Mouse (Mus musculus) kidney, embryonic 14.5 days (tissue): ENCODE results near the gene Snrnp25. TPM values are rescaled to one million over a fixed set of nuclear protein-coding genes. Genes with fewer than 3 reads are reported as not detected.
"Not testable (repeated sequence)": the region's sequence is repeated elsewhere in the genome, so short reads cannot be mapped to it uniquely, and the experiment has no call there.

Experiments
- ATAC-seq: fragments of 200-750 bp; cut with Nextera tagmentation; 2 replicates; pipeline ENCODE4 v1.8.0; 2017; ENCODE audit warnings: moderate number of reproducible peaks, mild to moderate bottlenecking, moderate TSS enrichment, moderate library complexity; ENCODE audit not compliant: low FRiP score, low TSS enrichment
- H3K27ac ChIP-seq: fragments of 300-500 bp; sonication (generic); 2 replicates; pipeline ENCODE4 v1.5.1; 2014; ENCODE audit warnings: low read depth, mild to moderate bottlenecking, low read length, moderate library complexity, mixed read lengths
- H3K27me3 ChIP-seq: fragments of 300-500 bp; sonication (generic); 2 replicates; pipeline ENCODE4 v1.6.1; 2014; ENCODE audit warnings: mild to moderate bottlenecking, low read length; ENCODE audit not compliant: control insufficient read depth, insufficient read depth
- H3K36me3 ChIP-seq: fragments of 300-500 bp; sonication (generic); 2 replicates; pipeline ENCODE4 v1.6.1; 2014; ENCODE audit warnings: low read length, mixed read lengths; ENCODE audit not compliant: control insufficient read depth, insufficient read depth
- H3K4me1 ChIP-seq: fragments of 300-500 bp; sonication (generic); 2 replicates; pipeline ENCODE4 v1.6.1; 2014; ENCODE audit warnings: low read length, mixed read lengths; ENCODE audit not compliant: control insufficient read depth, insufficient read depth
- H3K4me2 ChIP-seq: fragments of 300-500 bp; sonication (generic); replicated peaks from 2 replicates; pipeline ENCODE4 v1.6.1; 2014; ENCODE audit warnings: low read depth, mild to moderate bottlenecking, low read length
- H3K4me3 ChIP-seq: fragments of 300-500 bp; sonication (generic); 2 replicates; pipeline ENCODE4 v1.5.1; 2014; ENCODE audit warnings: mild to moderate bottlenecking, low read length
- H3K9ac ChIP-seq: fragments of 300-500 bp; sonication (generic); 2 replicates; pipeline ENCODE4 v1.6.1; 2014; ENCODE audit warnings: low read depth, mild to moderate bottlenecking, low read length, moderate library complexity
- H3K9me3 ChIP-seq: fragments of 300-500 bp; sonication (generic); 2 replicates; pipeline ENCODE4 v1.6.1; 2016; ENCODE audit warnings: low read length; ENCODE audit not compliant: control insufficient read depth
- WGBS: fragments of 180-500 bp; shearing (Covaris S2); extraction: QIAGEN DNeasy Blood & Tissue Kit; methylation state at CpG from one replicate; pipeline ENCODE4 v1.1.7; 2014; 5-methylcytosine and 5-hydroxymethylcytosine counted together
- polyA plus RNA-seq: library from polyadenylated mRNA; unstranded; fragments of >200 nt; fragmentation: Nextera tagmentation; extraction: Ambion mirVana; gene quantifications from 2 replicates; pipeline ENCODE4 v1.2.1, GENCODE M21; 2014

The Snrnp25 gene
- polyA plus RNA-seq, 1 experiment from 2014 or later, result 71.7 TPM

DNA sequence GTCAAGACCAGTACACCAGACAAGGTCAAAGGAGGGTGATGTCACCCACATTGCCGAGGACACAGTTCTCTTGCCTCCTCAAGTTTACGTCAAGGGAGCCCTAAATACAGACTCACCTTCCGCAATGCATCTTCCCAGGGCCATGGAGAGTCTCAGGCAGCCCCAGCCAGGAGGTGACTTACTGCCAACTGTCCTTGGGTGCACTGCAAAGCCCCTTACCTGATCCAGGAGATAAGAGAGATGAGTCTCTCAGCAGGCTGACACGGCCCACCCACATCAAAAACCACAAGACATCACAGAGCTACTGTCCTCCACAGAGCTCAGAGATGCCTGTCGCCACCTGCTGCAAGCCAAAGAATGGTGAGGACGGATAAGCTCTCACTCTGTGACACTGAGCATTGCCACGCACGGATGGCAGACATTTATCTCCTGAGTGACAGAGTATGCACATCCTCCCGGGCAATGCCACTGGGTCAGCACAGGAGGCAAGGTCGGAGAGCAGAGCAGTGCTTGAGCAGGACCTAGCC, 5.1 kb upstream of the Snrnp25 start, which contains the start of gene Il9r:
Il9r (minus strand) TSS at position 205 of the 527 bp plus-strand sequence.
- no peaks in the 10 kb centered on the region for H3K4me1 ChIP-seq
- H3K9ac ChIP-seq, result no peak within 1 kb of the TSS
- WGBS, result 68% methylated on average over 10 of the region's 10 CpGs
- ATAC-seq, result no peak
- no peaks in the 10 kb centered on the region for H3K36me3 ChIP-seq
- no peaks in the 10 kb centered on the region for H3K27me3 ChIP-seq
- no peak within 1 kb of the TSS for H3K27ac ChIP-seq
- no peaks in the 10 kb centered on the region for H3K9me3 ChIP-seq
- H3K4me3 ChIP-seq, result no peak within 1 kb of the TSS
- H3K4me2 ChIP-seq, result no peak within 1 kb of the TSS

DNA sequence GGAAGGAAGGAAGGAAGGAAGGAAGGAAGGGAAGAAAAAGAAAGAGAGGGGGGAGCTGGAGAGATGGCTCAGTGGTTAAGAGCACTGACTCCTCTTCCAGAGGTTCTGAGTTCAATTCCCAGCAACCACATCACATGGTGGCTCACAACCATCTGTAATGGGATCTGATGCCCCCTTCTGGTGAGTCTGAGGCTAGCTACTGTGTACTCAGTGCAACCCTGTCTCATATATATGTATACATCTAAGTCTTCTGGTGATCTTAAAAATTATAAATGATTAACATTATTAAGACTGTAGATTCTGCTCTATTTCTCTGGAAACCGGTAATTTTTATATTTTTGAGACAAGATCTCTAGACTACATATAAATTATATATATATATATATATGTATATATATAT, 4.2 kb upstream of the Snrnp25 start:
- 65% methylated on average over 1 of the region's 1 CpGs for WGBS
- not testable (repeated sequence) for ATAC-seq, H3K9me3 ChIP-seq, H3K27me3 ChIP-seq, H3K4me2 ChIP-seq, H3K9ac ChIP-seq, H3K4me1 ChIP-seq, H3K4me3 ChIP-seq, H3K27ac ChIP-seq, H3K36me3 ChIP-seq

DNA sequence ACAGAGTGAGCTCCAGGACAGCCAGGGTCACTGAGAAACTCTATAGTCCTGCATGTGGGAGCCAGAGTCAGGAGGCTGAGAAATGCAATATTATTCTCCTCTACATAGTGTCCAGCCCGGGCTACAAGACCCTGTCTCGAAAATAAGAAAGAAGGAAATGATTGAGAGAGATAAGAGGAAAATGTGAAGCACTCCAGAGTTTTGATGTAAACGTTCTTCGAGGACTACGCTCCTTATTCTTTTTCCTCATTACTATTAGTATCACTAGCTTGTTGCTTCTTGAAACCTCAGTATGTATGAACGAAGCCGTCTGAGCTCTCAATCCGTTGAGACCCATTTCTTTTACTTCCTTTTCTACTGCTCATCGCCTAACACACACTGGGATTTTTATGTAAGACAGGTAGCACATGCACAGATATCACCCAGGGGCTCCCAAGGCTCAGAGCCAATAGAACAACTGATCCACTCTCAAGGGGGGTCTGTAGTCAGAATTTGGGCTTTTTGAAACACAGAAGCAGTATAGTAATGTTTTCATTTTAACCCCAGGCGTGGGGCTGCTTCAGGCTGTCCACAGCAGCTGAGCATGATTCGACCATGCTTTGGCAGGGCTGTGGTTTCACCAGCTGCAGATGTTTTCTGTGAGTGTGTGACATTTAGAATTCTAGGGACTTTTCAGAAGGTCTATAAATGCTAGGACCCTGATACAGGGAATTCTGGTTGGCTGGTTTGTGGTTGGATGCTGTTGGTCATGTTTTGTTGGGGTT, 3.1 kb upstream of the Snrnp25 start:
- H3K36me3 ChIP-seq, result no peaks in the 10 kb centered on the region; the same call in 1 of the 2 replicates
- no peak for ATAC-seq
- no peak overlapping the region for H3K4me3 ChIP-seq
- H3K9ac ChIP-seq, result no peak overlapping the region
- H3K4me2 ChIP-seq, result no peak overlapping the region
- no peak overlapping the region for H3K27ac ChIP-seq
- no peaks in the 10 kb centered on the region for H3K27me3 ChIP-seq
- 80% methylated on average over 11 of the region's 11 CpGs for WGBS
- H3K9me3 ChIP-seq, result no peaks in the 10 kb centered on the region
- peaks cover 5% of the 10 kb centered on the region; the same call in 1 of the 2 replicates for H3K4me1 ChIP-seq

- ATAC-seq, result no peak
- no peaks in the 10 kb centered on the region for H3K27me3 ChIP-seq
- no peak overlapping the region for H3K4me3 ChIP-seq
- no peak overlapping the region for H3K27ac ChIP-seq
- H3K4me1 ChIP-seq, result peaks cover 4% of the 10 kb centered on the region; the same call in 1 of the 2 replicates
- H3K36me3 ChIP-seq, result peaks cover 74% of the 10 kb centered on the region
- no peaks in the 10 kb centered on the region for H3K9me3 ChIP-seq
- H3K4me2 ChIP-seq, result no peak overlapping the region
- no peak overlapping the region for H3K9ac ChIP-seq
- 85% methylated on average over 9 of the region's 9 CpGs for WGBS
Measured at GRCm38 (mm10) chr11:32210623-32211022, 5.4 kb downstream of the Snrnp25 start.

DNA sequence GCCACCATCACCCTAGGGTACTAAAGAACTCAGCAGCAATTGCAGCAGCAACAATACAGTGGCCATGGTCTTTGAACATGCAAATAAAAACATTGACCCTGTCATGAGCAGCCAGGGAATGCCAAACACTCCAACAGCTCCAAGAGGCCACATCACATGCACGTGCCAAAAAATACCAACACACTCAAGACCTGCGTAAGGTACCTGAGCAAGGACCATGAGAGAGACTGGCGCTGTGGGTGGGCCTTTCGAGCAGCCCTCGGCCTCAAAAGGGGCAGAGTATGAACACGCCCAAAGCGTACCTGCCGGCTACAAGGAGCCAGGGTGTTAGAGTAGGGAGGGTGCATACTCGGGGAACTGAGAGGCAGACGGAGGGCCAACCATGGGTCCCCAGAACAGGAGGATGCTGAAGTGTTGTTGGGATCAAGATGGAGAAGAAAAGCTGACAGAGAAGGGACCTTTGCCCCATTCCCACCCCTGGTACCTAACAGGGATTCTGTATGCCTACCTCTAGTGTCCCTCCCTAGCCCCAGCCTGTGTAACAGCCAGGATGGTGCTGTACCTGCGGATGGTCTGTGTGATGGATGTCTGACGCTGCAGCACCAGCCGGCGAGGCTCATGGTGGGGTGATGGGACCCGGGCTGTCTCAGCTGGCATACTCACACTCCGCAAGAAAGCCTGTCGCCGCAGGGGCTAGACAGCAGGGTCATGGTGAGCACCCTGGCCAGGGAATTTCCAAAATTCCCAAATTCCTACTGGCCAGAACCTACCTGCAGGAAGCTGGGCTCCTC, 10.4 kb downstream of the Snrnp25 start:
- H3K27me3 ChIP-seq, result no peaks in the 10 kb centered on the region
- no peak overlapping the region for H3K4me2 ChIP-seq
- no peak overlapping the region for H3K4me3 ChIP-seq
- H3K9me3 ChIP-seq, result no peaks in the 10 kb centered on the region
- no peak overlapping the region for H3K9ac ChIP-seq
- H3K36me3 ChIP-seq, result peaks cover 48% of the 10 kb centered on the region
- WGBS, result 94% methylated on average over 18 of the region's 18 CpGs
- H3K27ac ChIP-seq, result no peak overlapping the region
- no peak for ATAC-seq
- H3K4me1 ChIP-seq, result peaks cover 8% of the 10 kb centered on the region; the same call in 1 of the 2 replicates

- Histone ChIP-seq H3K4me1 (peaks cover 13% of the 10 kb centered on the region; the same call in 1 of the 2 replicates), H3K9me3 (no peaks in the 10 kb centered on the region), H3K4me3 (no peak overlapping the region), H3K36me3 (peaks cover 37% of the 10 kb centered on the region), H3K27ac (no peak overlapping the region), H3K4me2 (no peak overlapping the region), H3K9ac (no peak overlapping the region), H3K27me3 (no peaks in the 10 kb centered on the region)
- ATAC-seq, result no peak
- WGBS, result 26% methylated on average over 8 of the region's 8 CpGs
Measured at GRCm38 (mm10) chr11:32216851-32217250, 11.6 kb downstream of the Snrnp25 start.

- ATAC-seq, result no peak
- H3K4me2 ChIP-seq, result no peak overlapping the region
- peaks cover 25% of the 10 kb centered on the region for H3K4me1 ChIP-seq
- no peak overlapping the region for H3K27ac ChIP-seq
- no peak overlapping the region for H3K4me3 ChIP-seq
- peaks cover 20% of the 10 kb centered on the region for H3K36me3 ChIP-seq
- no peak overlapping the region for H3K9ac ChIP-seq
- H3K27me3 ChIP-seq, result no peaks in the 10 kb centered on the region
- WGBS, result 65% methylated on average over 6 of the region's 6 CpGs
- no peaks in the 10 kb centered on the region for H3K9me3 ChIP-seq
Measured at GRCm38 (mm10) chr11:32218501-32219050, 13.4 kb downstream of the Snrnp25 start.

DNA sequence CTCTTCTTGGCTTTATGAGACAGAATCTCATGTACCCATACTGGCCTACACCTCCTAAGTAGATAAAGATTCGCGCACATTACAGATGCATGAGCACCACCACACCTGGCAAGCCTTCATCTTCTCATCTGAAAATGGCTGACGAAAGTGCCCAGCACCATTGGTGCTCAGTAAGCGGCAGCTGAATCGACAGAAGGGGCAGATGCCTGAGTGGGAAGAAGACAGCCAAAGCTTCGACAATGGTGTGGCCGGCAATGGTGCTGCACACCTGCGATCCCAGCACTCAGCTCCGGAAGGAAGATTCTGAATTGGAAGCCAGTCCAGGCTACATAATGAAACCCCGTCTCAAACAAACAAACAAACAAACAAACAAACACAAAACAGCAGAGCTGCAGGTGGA, 14.1 kb downstream of the Snrnp25 start:
- Histone ChIP-seq H3K4me2 (no peak overlapping the region), H3K9me3 (no peaks in the 10 kb centered on the region), H3K4me1 (peaks cover 26% of the 10 kb centered on the region), H3K27me3 (no peaks in the 10 kb centered on the region), H3K36me3 (peaks cover 13% of the 10 kb centered on the region; the same call in 1 of the 2 replicates), H3K9ac (no peak overlapping the region), H3K27ac (no peak overlapping the region), H3K4me3 (no peak overlapping the region)
- ATAC-seq, result no peak
- WGBS, result 91% methylated on average over 10 of the region's 10 CpGs
